Mouse (Mus musculus) heart, embryonic 12.5 days (tissue): Measurements from ENCODE around the gene Sdcbp2. TPM values are rescaled to one million over a fixed set of nuclear protein-coding genes. Genes with fewer than 3 reads are reported as not detected.
"Not testable (repeated sequence)": the region's sequence is repeated elsewhere in the genome, so short reads cannot be mapped to it uniquely, and the experiment has no call there.

Experiments
- ATAC-seq: fragments of 200-750 bp; cut with Nextera tagmentation; 2 replicates; pipeline ENCODE4 v1.8.0; 2017; ENCODE audit warnings: moderate TSS enrichment, moderate library complexity; ENCODE audit not compliant: insufficient number of reproducible peaks, low FRiP score
- H3K27ac ChIP-seq: fragments of 300-500 bp; sonication (generic); 2 replicates; pipeline ENCODE4 v1.5.1; 2016; ENCODE audit warnings: mild to moderate bottlenecking, moderate library complexity; ENCODE audit not compliant: poor library complexity, severe bottlenecking
- H3K27me3 ChIP-seq: fragments of 300-500 bp; sonication (generic); replicated peaks from 2 replicates; pipeline ENCODE4 v1.6.1; 2016; ENCODE audit warnings: mild to moderate bottlenecking, moderate library complexity
- H3K36me3 ChIP-seq: fragments of 300-500 bp; sonication (generic); 2 replicates; pipeline ENCODE4 v1.6.1; 2016; ENCODE audit warnings: mild to moderate bottlenecking, moderate library complexity
- H3K4me1 ChIP-seq: fragments of 300-500 bp; sonication (generic); replicated peaks from 2 replicates; pipeline ENCODE4 v1.6.1; 2016; ENCODE audit warnings: mild to moderate bottlenecking
- H3K4me2 ChIP-seq: fragments of 300-500 bp; sonication (generic); 2 replicates; pipeline ENCODE4 v1.6.1; 2016; ENCODE audit warnings: mild to moderate bottlenecking, moderate library complexity
- H3K4me3 ChIP-seq: fragments of 300-500 bp; sonication (generic); 2 replicates; pipeline ENCODE4 v1.5.1; 2016; ENCODE audit warnings: mild to moderate bottlenecking
- H3K9ac ChIP-seq: fragments of 300-500 bp; sonication (generic); 2 replicates; pipeline ENCODE4 v1.6.1; 2016; ENCODE audit warnings: mild to moderate bottlenecking, moderate library complexity
- H3K9me3 ChIP-seq: fragments of 300-500 bp; sonication (generic); replicated peaks from 2 replicates; pipeline ENCODE4 v1.6.1; 2016; ENCODE audit warnings: mild to moderate bottlenecking, moderate library complexity
- WGBS: fragments of 180-500 bp; shearing (Covaris S2); methylation state at CpG from one replicate; pipeline ENCODE4 v1.1.7; 2016; 5-methylcytosine and 5-hydroxymethylcytosine counted together
- polyA plus RNA-seq: library from polyadenylated mRNA; unstranded; fragments of >200 nt; fragmentation: Nextera tagmentation; extraction: Ambion mirVana; gene quantifications from 2 replicates; pipeline ENCODE4 v1.2.1, GENCODE M21; 2016

The Sdcbp2 gene
- polyA plus RNA-seq, 1 experiment from 2014 or later, result 1.0 TPM

GRCm38 (mm10) chr2:151603630-151604029 lies 31.2 kb downstream of the Sdcbp2 start:
- H3K4me1 ChIP-seq, result peaks cover 9% of the 10 kb centered on the region; the same call in 1 of the 2 replicates
- no peak overlapping the region for H3K27ac ChIP-seq
- no peak overlapping the region for H3K4me2 ChIP-seq
- peaks cover 25% of the 10 kb centered on the region for H3K27me3 ChIP-seq
- ATAC-seq, result no peak
- 57% methylated on average over 4 of the region's 4 CpGs for WGBS
- H3K4me3 ChIP-seq, result no peak overlapping the region
- no peak overlapping the region for H3K9ac ChIP-seq
- no peaks in the 10 kb centered on the region for H3K36me3 ChIP-seq
- H3K9me3 ChIP-seq, result no peaks in the 10 kb centered on the region

DNA sequence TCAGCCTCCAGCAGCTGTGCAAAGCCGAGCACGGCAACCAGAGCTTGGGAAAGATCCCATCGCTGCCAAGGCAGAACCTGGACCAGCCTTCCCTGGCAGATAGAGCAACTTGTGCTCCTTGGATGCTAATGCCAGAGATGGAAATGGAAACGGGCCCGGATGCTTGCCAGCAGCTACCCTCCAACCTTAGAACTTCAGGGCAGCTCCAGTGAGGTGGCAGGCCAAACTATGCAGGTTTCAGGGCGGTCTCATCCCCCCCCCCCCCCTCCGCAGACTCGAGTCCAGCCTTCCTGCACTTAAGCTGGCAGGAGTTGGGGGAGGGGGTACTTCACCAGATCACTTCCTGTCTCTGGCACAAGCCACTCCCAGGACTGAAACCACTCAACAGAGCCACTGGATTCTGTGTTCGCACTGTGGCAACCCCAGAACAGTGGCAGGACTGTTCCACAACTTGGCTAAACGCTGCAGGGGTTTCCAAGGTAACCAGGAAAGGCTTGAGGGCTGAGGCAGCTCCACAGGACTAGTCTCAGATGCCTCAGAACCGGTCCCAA lies 33.1 kb downstream of the Sdcbp2 start:
- Histone ChIP-seq H3K9ac (no peak overlapping the region), H3K27me3 (peaks cover 14% of the 10 kb centered on the region), H3K27ac (no peak overlapping the region), H3K9me3 (no peaks in the 10 kb centered on the region), H3K4me2 (no peak overlapping the region), H3K4me3 (no peak overlapping the region), H3K36me3 (no peaks in the 10 kb centered on the region), H3K4me1 (peaks cover 13% of the 10 kb centered on the region; the same call in 1 of the 2 replicates)
- 44% methylated on average over 11 of the region's 11 CpGs for WGBS
- no peak; the same call in 1 of the 2 replicates for ATAC-seq

DNA sequence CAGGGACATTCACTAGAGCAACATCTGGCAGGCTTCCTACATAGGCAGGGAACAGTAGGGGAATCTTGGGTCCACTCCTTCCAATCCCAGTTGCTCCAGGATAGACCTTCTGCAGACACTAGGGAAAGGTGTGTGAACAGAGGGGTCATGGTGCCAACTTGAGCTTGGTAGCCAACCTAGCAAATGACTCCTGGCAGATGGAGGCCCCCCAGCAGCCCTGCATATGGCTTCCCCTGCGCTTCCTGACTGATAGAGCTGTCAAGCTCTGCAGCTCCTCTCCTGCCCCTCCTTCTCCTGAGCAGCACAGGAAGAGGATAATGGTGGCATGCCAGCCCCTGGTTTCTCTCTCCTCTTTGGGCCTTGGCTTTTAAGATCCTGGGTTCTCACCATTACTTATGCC lies 36.0 kb downstream of the Sdcbp2 start:
- no peak overlapping the region for H3K27ac ChIP-seq
- no peak overlapping the region for H3K4me3 ChIP-seq
- H3K4me1 ChIP-seq, result peaks cover 13% of the 10 kb centered on the region; the same call in 1 of the 2 replicates
- H3K27me3 ChIP-seq, result peaks cover 7% of the 10 kb centered on the region; the same call in 1 of the 2 replicates
- no peak overlapping the region for H3K4me2 ChIP-seq
- ATAC-seq, result no peak
- no peaks in the 10 kb centered on the region for H3K9me3 ChIP-seq
- no peaks in the 10 kb centered on the region for H3K36me3 ChIP-seq
- no peak overlapping the region for H3K9ac ChIP-seq
- 63% methylated on average over 1 of the region's 1 CpGs for WGBS

DNA sequence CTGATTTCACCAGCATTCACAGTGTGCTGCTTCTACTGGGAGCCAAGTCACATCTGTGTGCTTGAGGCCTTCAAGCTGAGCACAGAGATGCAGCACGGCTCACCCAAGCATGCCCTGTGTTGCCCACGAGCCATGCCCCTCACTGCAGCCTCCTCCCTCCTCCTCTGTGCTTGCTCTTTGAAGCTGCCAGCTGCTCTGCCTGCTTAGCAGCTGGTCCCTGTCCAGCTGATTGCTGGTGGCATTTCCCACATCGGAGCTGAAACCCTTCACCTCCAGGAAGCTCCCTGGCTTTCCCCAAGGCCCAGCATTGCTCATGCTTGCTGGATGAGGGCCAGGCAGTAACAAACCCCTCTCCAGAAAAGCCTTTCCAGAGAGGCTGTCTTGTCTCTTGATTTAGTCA lies 37.6 kb downstream of the Sdcbp2 start:
- 35% methylated on average over 3 of the region's 3 CpGs for WGBS
- no peak overlapping the region for H3K9ac ChIP-seq
- ATAC-seq, result no peak

DNA sequence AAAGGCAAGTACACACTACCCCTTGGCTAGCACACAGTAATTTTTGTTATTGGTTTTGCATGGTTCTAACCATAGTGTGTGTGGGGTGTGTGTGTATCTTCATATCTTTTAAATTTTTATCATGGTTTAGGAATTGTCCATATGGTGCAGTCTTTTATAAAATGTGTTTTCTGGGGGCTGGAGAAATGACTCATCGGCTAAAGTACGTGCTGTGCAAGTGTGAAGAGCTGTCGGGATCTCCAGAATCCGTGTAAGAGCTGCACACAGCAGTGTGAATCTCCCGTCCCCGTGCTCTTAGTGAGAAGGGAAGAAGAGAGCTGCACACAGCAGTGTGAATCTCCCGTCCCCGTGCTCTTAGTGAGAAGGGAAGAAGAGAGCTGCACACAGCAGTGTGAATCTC lies 43.4 kb downstream of the Sdcbp2 start:
- H3K4me2 ChIP-seq, H3K36me3 ChIP-seq, H3K9me3 ChIP-seq, ATAC-seq, H3K27ac ChIP-seq, H3K27me3 ChIP-seq, H3K4me3 ChIP-seq, H3K9ac ChIP-seq, H3K4me1 ChIP-seq: not testable (repeated sequence)
- WGBS, result 74% methylated on average over 8 of the region's 8 CpGs

More for the DNA sequence above, 37.6 kb downstream of the Sdcbp2 start:
- no peak overlapping the region for H3K27ac ChIP-seq
- H3K27me3 ChIP-seq, result peaks cover 8% of the 10 kb centered on the region; the same call in 1 of the 2 replicates
- H3K9me3 ChIP-seq, result no peaks in the 10 kb centered on the region
- peaks cover 13% of the 10 kb centered on the region; the same call in 1 of the 2 replicates for H3K4me1 ChIP-seq
- no peaks in the 10 kb centered on the region for H3K36me3 ChIP-seq
- H3K4me2 ChIP-seq, result no peak overlapping the region
- H3K4me3 ChIP-seq, result no peak overlapping the region

DNA sequence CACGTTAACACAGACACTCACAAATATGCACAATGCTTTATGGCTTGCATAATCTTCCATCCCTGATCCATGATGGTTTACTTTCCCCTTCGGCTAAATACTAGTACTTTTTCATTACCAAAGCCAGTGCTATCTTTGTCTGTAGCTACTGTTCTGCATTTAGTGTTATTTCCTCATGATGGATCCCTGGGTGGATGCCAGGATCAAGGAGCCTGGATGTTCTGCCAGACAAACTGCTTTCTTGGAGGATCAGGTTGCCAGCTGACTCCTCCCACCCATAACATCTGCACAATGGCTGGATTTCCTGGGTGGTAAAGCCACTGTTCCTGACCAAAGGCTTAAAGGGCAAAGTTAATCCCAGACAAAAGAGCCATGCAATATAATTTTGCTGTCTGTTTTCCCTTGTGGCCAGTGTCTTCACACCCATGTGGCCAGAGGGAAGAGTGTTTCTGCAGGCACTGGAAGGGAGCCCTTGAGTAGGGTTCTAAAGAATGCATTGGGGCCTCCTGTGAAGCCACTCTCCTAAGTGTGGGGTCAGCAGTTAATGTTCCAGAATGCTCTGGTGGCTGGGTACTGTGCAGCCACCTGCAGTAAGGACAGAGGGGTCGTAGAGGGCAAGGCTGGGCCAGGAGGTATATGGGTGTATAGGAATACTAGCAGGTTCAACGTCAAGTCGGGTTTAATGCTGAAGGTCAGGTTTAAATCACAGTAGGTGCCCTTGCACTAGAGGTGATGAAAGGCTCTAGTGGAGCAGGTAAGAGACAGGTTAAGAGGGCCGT lies 44.3 kb downstream of the Sdcbp2 start:
- no peak overlapping the region for H3K4me3 ChIP-seq
- H3K9ac ChIP-seq, result no peak overlapping the region
- no peaks in the 10 kb centered on the region for H3K9me3 ChIP-seq
- H3K4me1 ChIP-seq, result no peaks in the 10 kb centered on the region
- no peaks in the 10 kb centered on the region for H3K36me3 ChIP-seq
- H3K4me2 ChIP-seq, result no peak overlapping the region
- peaks cover 12% of the 10 kb centered on the region for H3K27me3 ChIP-seq
- no peak overlapping the region for H3K27ac ChIP-seq
- 70% methylated on average over 6 of the region's 6 CpGs for WGBS
- ATAC-seq, result no peak

GRCm38 (mm10) chr2:151623776-151624175 lies 51.4 kb downstream of the Sdcbp2 start:
- Histone ChIP-seq H3K36me3 (no peaks in the 10 kb centered on the region), H3K9me3 (no peaks in the 10 kb centered on the region), H3K27me3 (peaks cover 20% of the 10 kb centered on the region), H3K9ac (no peak overlapping the region), H3K4me2 (no peak overlapping the region), H3K27ac (no peak overlapping the region), H3K4me3 (no peak overlapping the region), H3K4me1 (no peaks in the 10 kb centered on the region)
- no peak for ATAC-seq
- WGBS, result 66% methylated on average over 3 of the region's 3 CpGs

GRCm38 (mm10) chr2:151626296-151626695 lies 53.9 kb downstream of the Sdcbp2 start:
- H3K4me2 ChIP-seq, result no peak overlapping the region
- no peak overlapping the region for H3K4me3 ChIP-seq
- WGBS, result 82% methylated on average over 7 of the region's 7 CpGs
- no peak overlapping the region for H3K27ac ChIP-seq
- H3K9me3 ChIP-seq, result no peaks in the 10 kb centered on the region
- H3K36me3 ChIP-seq, result no peaks in the 10 kb centered on the region
- no peak for ATAC-seq
- peaks cover 44% of the 10 kb centered on the region for H3K27me3 ChIP-seq
- no peaks in the 10 kb centered on the region for H3K4me1 ChIP-seq
- H3K9ac ChIP-seq, result no peak overlapping the region

DNA sequence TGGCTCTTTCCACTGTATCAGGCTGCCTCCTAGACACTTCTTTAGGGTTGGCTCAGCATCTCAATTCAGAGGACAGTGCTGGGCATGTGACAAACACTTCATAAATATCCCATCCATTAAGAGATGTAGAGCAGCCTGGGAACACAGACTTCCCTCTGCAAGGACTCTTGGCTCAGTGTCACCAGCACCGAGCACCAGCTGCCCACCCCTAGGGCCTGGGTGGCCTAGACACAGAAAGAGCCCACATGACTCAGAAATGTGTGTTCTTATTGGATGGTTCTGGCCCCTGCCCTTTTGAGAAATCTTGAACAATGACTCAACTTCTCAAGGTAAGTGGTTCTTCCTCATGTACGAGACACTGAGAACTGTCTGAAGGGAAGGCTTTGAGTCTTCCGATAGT lies 55.6 kb downstream of the Sdcbp2 start:
- H3K9ac ChIP-seq, result no peak overlapping the region
- H3K27me3 ChIP-seq, result peaks cover 46% of the 10 kb centered on the region
- H3K27ac ChIP-seq, result no peak overlapping the region
- H3K4me1 ChIP-seq, result peaks cover 5% of the 10 kb centered on the region; the same call in 1 of the 2 replicates
- no peaks in the 10 kb centered on the region for H3K36me3 ChIP-seq
- no peak for ATAC-seq
- no peak overlapping the region for H3K4me3 ChIP-seq
- H3K9me3 ChIP-seq, result no peaks in the 10 kb centered on the region
- H3K4me2 ChIP-seq, result no peak overlapping the region
- 78% methylated on average over 3 of the region's 3 CpGs for WGBS

DNA sequence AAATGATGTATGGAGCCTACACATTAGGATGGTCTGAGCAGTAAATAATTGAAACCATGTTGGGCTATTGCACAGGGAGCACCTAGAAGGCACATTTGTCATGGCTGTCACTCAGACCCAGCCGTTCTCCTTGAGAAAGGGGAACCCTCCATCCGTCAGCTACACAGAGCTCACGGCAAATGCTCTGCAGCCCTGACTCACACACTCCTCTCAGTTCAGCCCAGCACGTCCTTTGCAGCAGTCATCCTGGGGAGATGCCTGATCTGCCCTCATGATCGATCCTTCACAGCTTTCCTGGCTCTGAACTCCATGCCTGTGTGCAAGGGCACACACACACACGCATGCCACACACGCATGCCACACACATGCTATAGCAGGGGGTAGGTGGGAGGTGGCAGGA lies 56.9 kb downstream of the Sdcbp2 start:
- Histone ChIP-seq H3K4me3 (no peak overlapping the region), H3K4me1 (peaks cover 5% of the 10 kb centered on the region; the same call in 1 of the 2 replicates), H3K9ac (no peak overlapping the region), H3K36me3 (no peaks in the 10 kb centered on the region), H3K4me2 (no peak overlapping the region), H3K27ac (no peak overlapping the region), H3K27me3 (peaks cover 58% of the 10 kb centered on the region), H3K9me3 (no peaks in the 10 kb centered on the region)
- no peak for ATAC-seq
- 70% methylated on average over 7 of the region's 7 CpGs for WGBS

- peak overlapping the region; percentile 73 for H3K9ac ChIP-seq
- no peak overlapping the region for H3K27ac ChIP-seq
- H3K4me1 ChIP-seq, result peaks cover 5% of the 10 kb centered on the region; the same call in 1 of the 2 replicates
- 3% methylated on average over 22 of the region's 22 CpGs for WGBS
- ATAC-seq, result no peak
- peak overlapping the region; percentile 83 for H3K4me3 ChIP-seq
- H3K9me3 ChIP-seq, result no peaks in the 10 kb centered on the region
- H3K27me3 ChIP-seq, result peaks cover 58% of the 10 kb centered on the region
- no peaks in the 10 kb centered on the region for H3K36me3 ChIP-seq
- peak overlapping the region; percentile 100 for H3K4me2 ChIP-seq
These were observed 59.2 kb downstream of the Sdcbp2 start for GRCm38 (mm10) chr2:151631406-151632158.
